Mouse (Mus musculus) 3134 (cell line): ENCODE data around the gene Slc30a5.
A peak's percentile ranks its signal among the peaks of the same experiment; 100 is the strongest.
"Not testable (repeated sequence)": the region's sequence is repeated elsewhere in the genome, so short reads cannot be mapped to it uniquely, and the experiment has no call there.

Source experiments
- DNase-seq: peaks from one replicate; pipeline ENCODE4 v3.0.0-alpha.2; 2011; ENCODE audit warnings: low spot score; ENCODE audit not compliant: insufficient read length; ENCODE audit errors: extremely low read depth

Gene Slc30a5

DNA sequence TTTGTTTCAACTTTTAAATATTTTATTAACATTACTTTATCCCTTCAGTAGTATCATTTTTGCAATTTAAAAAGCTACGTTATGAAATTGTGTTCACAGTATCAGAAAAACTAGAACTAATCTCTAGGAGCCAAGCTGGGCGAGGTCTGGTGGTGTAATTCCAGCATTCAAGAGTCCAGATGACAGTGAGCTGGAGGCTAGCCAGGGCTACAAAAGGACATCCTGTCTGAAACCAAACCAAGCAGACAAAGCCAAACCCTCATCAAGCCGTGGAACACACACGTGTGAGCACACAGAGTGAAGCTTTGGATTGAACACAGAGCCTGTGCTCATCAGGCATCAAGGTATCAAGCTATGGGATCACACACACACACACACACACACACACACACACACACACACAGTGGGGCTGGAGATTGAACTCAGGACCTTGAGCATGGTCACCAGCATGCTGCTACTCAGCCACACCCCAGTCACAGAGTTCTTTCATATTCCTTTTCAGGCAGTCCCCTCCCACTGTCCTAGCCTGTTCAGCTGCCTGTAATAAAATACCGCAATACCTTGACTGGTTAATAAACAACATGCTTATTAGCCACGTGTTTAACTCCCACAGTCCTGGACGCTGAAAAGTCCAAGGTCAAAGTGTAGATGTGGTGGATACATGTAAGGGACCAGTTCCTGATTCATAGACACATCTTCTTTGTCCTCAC, 9.9 kb upstream of the Slc30a5 start:
- DNase-seq: no peak

GRCm38 (mm10) chr13:100841741-100842140, 8.5 kb upstream of the Slc30a5 start:
- no peak for DNase-seq

- no peak for DNase-seq
These were observed 1.6 kb upstream of the Slc30a5 start for GRCm38 (mm10) chr13:100834777-100835176.

DNA sequence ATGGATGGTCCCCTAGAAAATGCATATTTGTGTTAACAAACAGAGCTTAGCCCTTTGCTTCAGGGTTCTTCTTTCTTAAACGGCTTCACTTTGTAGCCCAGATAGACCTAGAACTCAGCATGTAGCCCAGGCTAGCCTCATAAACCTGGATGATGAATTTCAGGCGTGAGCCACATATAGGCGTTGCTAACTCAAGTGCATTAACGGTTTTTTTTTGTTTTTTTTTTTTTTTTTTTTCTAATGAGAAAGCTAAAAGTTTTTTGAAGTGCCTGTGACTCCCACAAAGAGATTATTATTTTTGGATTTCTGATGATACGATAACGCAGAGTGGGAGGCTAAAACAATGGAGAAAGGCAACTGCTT, 394 bp upstream of the Slc30a5 start:
- no peak for DNase-seq

GRCm38 (mm10) chr13:100832188-100832587, 1.0 kb downstream of the Slc30a5 start:
- no peak for DNase-seq

DNA sequence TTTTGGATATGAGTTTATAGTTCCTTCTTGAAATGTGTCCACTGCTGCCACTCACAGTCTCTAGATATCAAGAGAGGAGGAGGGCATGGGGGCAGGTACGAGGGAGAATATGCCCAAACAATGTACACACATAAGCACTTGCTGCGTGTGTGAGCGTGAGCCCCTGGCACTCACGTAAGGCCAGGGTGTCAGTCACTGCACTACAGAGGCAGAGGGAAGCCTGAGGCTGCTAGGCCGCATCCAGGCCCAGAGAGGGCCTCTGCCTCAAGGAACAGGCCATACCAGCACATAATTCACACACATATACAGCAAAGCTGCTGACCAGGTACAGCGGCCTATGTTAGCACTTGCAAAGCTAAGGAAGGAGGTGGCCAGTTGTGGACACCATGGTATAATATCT, 2.1 kb downstream of the Slc30a5 start:
- no peak for DNase-seq

DNA sequence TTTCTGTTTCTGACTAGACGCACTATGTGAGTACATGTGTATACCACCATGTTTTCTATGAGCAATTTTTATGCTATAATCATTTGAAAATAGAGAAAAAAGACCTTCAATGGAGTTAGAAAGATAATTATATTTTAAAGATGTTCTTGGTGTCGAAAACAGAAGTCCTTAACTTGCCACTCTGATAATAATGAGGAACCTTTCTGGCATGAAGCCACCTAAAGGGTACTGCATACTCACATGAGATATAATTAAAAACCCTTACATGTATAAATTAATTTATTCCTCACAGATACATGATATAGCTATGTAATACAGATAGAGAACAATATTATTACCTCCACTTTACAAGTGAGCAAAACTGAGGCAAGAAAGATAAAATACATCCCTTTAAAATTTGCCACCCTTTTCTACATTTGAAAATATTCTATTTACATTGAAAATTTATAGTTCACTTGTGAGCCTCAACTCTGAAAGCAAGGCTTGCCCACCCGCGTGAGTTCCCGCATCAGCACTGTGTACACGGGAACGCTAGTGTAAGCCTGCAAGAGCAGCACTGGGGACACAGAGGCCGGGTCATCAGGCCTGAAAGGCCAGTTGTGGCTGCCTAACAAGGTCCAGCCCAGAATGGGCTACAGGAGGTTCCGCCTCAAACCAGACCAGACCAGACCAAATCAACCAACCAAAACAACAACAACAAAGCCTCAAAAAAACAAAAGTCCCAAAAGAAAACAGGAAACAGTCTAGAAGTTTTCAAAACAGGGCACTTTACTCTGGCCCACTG, 7.4 kb downstream of the Slc30a5 start:
- DNase-seq: no peak

- DNase-seq: no peak
These were observed 8.3 kb downstream of the Slc30a5 start for GRCm38 (mm10) chr13:100824916-100825315.

DNA sequence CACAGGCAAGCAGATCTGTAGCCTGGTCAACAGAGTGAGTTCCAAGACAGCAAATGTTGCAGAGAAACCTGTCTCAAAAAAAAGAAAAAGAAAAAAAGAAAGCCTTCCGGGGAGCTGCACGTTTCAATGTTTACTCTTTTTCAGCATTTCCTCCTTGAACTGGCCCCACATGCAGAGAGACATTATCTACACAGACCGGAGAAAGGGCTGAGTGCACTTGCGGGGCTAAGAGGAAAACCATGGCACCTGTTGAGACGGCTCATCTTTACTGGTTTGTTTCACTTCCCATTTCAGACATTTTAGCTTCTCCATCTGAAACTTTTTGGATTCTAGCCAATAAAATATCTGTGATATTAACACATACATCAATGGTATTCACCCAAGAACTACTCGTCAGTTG, 8.9 kb downstream of the Slc30a5 start:
- no peak for DNase-seq

GRCm38 (mm10) chr13:100823863-100824262, 9.4 kb downstream of the Slc30a5 start:
- no peak for DNase-seq

- no peak for DNase-seq
These were observed 18.8 kb downstream of the Slc30a5 start for GRCm38 (mm10) chr13:100814451-100814850.

GRCm38 (mm10) chr13:100805776-100806175, 27.5 kb downstream of the Slc30a5 start:
- DNase-seq: no peak

DNA sequence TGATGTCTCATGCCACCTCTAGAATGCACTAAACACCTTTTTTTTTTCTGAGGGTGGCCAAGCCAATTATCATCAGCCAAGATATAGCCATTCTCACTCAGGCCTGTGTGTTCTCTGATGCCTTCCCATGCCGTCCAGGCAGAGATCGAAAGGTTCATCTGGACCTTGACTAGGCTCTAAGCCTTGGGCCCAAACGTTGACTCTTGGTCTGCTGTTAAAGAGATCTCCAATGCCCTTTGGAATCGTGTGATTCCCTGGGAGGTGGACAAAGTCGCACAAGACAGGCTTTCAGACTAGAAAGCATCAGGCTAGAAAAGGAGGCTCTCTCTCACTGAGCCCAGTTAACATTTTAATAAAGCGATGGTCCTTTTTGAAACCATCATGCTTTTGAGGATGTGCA, 36.1 kb downstream of the Slc30a5 start:
- no peak for DNase-seq

DNA sequence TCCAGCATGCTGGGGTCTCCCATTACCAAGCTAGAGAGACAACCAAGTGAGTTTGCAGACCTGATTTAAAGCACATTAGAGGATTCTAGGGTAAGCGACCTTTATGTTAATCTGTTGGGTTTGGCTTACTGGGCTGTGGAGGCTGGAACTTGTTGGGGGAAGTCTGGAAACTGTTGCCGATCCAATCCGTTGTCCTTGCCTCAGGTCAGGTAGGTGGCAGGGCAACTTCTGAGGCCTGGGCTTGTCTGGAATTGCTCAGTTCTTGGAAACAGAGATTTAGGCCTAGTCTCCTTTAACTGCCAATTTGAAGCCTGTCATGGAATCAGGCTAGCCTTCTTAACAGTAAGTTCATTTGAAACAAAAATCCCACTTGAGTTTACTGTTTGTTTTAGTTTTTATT, 44.1 kb downstream of the Slc30a5 start:
- no peak for DNase-seq

- not testable (repeated sequence) for DNase-seq
These were observed 45.2 kb downstream of the Slc30a5 start for GRCm38 (mm10) chr13:100788057-100788456.

- no peak for DNase-seq
These were observed 45.8 kb downstream of the Slc30a5 start for GRCm38 (mm10) chr13:100787316-100788010.

DNA sequence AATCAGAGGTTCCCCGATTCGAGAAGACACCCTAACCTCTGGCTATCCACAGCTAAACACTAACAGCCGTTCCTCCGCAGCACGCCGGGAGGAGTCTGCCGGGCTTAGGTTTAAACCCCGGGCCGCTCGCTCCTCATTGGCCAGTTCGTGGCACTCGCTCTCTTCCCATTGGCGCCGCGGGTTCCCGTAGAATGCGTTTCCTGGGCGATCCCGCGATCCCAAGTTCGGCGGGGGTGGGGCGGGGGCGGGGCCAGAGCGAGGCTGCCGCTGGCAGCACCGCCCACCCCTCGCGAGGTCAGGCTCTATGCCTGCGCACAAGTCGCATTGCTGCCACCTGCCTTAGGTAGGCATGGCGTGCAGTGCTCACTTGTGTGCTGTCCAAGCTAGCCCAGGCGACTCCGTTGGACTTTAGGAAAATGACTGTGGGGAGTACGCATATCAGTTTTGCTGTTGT, 46.8 kb downstream of the Slc30a5 start, which contains the start of gene Ccnb1:
Ccnb1 (minus strand) TSS at position 157 of the 454 bp plus-strand sequence.
- peak; percentile 96 for DNase-seq

- DNase-seq: no peak
These were observed 47.3 kb downstream of the Slc30a5 start for GRCm38 (mm10) chr13:100785806-100786413.

GRCm38 (mm10) chr13:100777491-100777890, 55.7 kb downstream of the Slc30a5 start:
- no peak for DNase-seq

- DNase-seq: no peak
These were observed 56.5 kb downstream of the Slc30a5 start for GRCm38 (mm10) chr13:100776710-100777109.

DNA sequence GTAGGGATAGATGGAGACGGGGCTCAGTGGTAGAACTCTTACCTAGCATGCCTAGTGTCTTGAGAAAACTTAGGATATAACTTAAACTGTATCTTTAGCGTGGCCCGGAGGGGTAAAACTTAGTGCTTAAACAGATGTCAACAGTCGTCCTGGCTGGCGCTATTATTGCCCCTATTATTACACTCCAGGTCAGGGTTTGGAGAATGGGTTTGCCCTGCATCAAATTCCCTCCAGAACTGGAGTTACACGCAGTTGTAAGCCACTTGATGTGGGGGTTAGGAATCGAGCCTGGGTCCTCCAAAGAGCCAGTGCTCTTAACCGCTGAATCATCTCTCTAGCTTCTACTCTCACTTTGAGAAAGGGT, 57.2 kb downstream of the Slc30a5 start:
- no peak for DNase-seq
